Mouse (Mus musculus) bone marrow, adult 2 months (tissue): ENCODE measurements around the gene Blvra.

Experiments
- CTCF ChIP-seq: fragments of 200-500 bp; IDR thresholded peaks from 2 replicates; pipeline ENCODE4 v1.5.1; 2011; ENCODE audit warnings: low read length, control low read depth; ENCODE audit not compliant: control insufficient read depth, insufficient read depth
- POLR2A ChIP-seq: fragments of 200-500 bp; IDR thresholded peaks from 2 replicates; pipeline ENCODE4 v1.6.1; 2011; ENCODE audit warnings: low read depth, mild to moderate bottlenecking, control low read depth, low read length, borderline replicate concordance; ENCODE audit not compliant: control insufficient read depth

- TF ChIP-seq CTCF (no peak), POLR2A (no peak)
Measured at GRCm38 (mm10) chr2:127138449-127138848, 68.0 kb downstream of the Blvra start.
